Mouse (Mus musculus): ENCODE data around the gene Traf1.

The Traf1 gene

DNA sequence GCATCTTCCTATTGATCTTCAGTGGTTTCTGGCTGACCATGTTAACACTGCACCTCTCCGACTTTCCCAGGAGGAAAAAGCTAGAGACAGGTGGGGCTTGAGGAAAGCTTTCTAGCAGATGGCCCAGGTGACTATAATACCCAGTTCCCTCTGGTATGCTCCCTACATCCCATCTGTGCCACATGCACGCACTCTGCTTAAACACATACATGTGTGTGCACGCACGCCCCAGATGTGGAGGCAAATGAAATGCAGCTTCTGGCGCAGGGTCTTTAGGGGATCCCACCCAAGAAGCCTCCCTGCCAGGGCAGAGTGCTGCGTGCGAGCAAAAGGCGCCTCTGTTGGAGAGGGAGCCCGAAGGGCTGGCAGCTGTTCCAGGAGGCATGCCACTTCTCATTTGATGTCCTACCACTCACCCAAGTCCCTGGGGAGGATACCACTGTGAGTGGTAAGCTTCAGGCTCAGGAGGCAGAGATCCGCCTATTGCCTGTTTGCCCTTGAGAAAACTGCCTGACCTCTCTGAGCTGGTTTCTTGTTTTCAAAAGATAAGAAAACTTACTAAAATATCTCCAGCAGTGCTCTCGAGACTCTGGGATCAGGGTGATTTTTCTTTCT is 20.4 kb downstream of the Traf1 start:
- no peak for DNase-seq (ENCODE audit: low read depth, low spot score)

DNA sequence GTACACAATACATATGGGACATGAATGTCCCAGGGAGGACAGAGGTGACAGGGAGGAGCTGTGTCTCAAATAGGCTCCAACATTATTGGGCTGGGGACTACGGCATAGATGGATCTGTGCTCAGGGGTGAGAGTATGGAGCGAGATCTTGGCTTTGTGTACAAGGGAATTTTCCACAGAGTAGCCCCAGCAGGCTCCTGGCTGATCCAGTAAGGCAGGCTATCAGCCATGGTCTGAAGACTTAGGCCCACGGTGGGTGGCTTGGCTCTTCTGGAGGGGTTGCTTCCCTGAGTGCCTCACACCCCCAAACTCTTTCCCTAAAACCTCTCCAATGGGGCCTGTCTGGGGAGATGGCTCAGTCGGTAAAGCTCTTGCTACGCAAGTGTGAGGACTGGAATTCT is 21.3 kb downstream of the Traf1 start:
- DNase-seq (ENCODE audit: low read depth, low spot score), result no peak

DNA sequence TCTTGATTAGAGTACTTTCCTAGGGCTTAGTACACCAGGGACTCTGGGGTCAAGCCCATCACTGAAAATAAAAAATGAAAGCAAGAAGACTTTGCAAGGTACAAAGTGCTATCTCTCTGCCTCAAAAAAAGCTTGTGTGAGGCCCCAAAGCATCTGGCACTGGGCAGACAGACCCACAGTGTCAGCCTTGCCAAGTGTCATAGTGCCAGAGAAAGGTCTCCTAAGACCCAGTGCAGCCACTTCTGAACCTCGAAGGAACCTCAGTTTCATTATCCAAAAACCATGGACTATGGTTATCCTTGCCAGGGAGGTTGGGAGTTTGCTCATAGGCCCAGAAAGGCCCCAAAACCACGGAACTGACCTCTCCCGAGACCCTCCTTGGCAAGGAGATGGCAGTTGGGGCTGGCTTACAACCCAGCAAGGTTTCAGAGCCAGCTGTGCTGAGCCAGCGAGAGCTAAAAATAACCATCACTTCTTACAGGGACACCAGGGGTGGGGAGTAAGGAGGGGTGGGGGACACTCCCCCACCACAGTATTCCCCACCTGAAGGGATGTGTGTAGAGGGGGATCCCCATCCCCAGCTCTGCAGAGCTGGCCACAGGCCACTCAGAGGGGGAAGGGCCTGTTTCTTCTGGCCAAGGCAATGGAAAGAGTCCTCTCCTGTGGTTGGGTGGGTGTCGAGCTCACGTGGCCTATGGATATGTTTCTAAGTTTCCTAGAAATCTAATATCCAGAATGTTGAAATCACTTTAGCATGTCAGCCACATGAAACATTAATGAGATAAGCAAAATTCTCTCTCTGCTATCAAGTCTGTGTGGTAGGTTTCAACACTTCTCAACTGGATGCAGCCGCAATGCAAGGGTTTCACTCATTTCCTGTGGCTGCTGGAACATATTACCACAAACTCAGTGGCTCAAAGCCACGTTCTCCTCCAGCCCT is 23.0 kb downstream of the Traf1 start:
- DNase-seq (ENCODE audit: low read depth, low spot score), result no peak

GRCm38 (mm10) chr2:34937460-34937859 is 24.1 kb downstream of the Traf1 start:
- no peak for DNase-seq (ENCODE audit: low read depth, low spot score)

DNA sequence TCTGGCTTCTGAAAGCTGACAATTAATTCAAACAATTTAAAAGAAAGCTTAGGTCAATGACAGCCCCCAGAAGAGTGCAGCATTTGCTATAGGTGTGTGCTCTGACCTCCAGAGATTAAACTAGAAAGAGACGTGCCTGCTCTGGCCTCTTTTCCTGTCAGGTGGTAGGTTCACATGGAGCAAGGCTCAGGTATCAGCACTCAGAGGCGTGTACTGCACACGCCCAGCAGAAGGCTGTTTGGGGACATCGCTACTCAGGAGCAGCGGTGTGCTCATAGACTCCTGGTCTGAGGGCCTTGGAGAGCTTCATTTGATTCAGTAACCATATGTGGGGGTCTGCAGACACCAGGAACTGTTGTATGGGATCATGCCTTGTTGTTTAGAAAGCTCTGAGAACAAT is 34.3 kb downstream of the Traf1 start:
- DNase-seq (ENCODE audit: low read depth, low spot score), result no peak

DNA sequence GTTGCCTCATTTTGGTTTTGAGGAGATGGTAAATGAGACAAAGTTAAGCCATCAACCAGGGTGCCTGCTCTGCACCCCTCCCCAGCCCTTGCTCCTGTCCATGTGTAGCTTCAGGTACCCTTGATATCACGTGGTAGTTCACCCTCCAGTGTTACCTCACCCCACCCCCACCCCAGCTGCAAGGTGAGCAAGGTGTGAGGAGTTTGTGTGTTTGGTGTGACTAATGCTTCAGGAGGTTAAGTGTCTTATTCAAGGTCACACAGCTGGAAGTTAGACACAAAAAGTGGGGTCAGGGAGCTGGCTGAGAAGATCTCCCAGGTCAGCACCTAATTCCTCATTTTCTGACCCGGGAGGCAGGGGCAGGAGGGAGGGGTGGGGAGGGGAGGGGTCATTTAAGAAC is 38.8 kb downstream of the Traf1 start:
- DNase-seq (ENCODE audit: low read depth, low spot score), result no peak

GRCm38 (mm10) chr2:34920144-34920543 is 41.4 kb downstream of the Traf1 start:
- no peak for DNase-seq (ENCODE audit: low read depth, low spot score)

GRCm38 (mm10) chr2:34915103-34915502 is 46.5 kb downstream of the Traf1 start:
- DNase-seq (ENCODE audit: low read depth, low spot score), result no peak

- no peak for DNase-seq (ENCODE audit: low read depth, low spot score)
These were observed 46.8 kb downstream of the Traf1 start for GRCm38 (mm10) chr2:34914823-34915082.

- no peak for DNase-seq (ENCODE audit: low read depth, low spot score)
These were observed 47.3 kb downstream of the Traf1 start for GRCm38 (mm10) chr2:34914069-34914822.

DNA sequence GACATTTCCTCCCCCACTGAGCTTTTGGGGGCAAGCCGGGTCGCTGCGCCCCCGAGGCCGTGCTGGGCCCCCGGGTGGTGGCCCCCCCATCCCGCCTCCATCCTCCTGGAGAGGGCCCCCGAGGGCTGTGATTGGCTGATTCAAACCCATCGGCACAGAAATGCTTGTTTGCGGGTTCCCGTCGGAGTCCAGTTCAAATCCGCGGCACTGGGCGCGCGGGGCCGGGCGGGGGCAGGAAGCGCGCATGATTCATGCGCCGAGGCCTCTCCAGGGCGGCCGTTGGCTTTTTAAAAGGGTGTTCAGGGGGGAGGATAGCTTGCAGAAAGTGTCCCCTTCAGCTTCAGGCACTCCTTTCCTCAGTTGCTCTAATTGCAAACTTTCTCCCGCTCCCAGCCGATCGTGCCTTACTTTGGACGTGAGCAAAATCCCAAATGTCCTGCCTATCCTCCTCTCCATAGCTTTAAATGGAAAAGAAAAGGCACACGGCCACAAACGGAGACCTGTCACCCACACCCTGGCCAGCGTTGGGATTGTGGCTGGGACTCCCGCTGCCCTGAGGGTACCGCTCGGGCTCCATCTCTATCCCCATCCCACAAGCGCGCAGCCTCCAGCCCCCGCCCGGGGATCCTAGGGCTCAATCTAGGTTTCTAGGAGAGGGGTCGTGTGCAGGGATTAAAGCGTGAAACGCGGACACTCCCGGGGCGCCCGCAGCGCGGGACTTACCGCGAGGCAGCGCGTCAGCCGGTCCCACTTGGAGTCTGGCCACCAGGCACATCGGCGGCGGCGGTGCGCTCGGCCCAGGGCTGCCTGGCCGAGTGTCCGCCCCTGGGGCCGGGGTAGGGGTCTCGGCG is 48.1 kb downstream of the Traf1 start, which contains the start of gene Phf19:
Phf19 (minus strand) TSS at position 809 of the 851 bp plus-strand sequence.
- DNase-seq (ENCODE audit: low read depth, low spot score), result no peak

- no peak for DNase-seq (ENCODE audit: low read depth, low spot score)
These were observed 49.0 kb downstream of the Traf1 start for GRCm38 (mm10) chr2:34912613-34913012.

GRCm38 (mm10) chr2:34911871-34912270 is 49.7 kb downstream of the Traf1 start:
- no peak for DNase-seq (ENCODE audit: low read depth, low spot score)

DNA sequence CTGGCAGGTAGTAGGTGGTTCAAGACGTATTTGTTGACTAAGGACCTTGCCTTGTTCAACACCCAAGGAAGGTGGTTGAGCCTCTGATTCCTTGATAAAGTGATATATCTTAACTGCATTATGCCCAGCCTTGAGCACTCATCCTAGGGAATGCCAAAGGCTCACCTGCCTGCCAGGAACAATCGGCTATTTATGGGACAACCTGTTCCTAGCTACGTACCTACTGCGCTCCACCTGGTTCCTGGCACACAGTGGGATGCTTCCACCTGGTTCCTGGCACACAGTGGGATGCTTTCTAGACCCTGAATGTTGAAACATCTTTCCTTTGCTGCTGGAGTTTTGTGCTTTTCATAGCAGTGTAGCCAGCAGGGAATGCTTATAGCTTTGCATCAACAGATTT is 51.9 kb downstream of the Traf1 start:
- DNase-seq (ENCODE audit: low read depth, low spot score), result no peak

DNA sequence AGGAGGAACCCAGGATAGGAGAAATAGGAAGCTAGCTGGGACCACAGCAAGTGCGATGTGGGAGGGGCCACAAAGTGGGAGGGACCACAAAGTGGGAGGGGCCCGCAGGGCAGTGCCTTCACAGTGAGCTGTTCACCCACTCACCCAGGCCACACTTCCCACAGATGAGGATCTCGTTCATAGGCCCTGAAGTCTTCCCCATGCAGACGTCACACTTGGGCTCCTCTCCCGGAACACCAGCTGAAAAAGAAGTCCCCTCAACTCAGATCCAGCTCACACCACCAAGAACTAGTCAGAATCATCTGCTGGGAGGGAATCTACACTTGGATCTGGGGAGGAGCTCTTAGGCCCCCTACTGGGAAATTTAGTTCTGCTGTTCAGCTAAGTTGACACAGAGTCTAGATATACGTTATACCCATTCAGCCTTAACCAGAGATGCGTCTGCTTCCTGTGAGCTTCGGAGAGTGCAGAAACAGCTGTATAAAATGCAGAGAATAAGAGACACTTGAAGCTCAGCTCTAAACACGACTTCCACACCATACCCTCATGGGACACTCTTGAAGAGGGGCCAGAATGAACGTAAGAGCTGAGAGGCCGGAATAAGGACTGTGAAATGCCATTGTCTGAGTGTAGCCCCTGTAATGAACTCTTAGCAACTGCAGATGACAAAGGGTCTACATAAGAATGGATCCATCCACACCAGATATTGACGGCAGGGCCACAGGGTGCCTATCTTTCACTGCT is 54.5 kb downstream of the Traf1 start:
- DNase-seq (ENCODE audit: low read depth, low spot score), result no peak

GRCm38 (mm10) chr2:34906426-34906825 is 55.1 kb downstream of the Traf1 start:
- DNase-seq (ENCODE audit: low read depth, low spot score), result no peak

DNA sequence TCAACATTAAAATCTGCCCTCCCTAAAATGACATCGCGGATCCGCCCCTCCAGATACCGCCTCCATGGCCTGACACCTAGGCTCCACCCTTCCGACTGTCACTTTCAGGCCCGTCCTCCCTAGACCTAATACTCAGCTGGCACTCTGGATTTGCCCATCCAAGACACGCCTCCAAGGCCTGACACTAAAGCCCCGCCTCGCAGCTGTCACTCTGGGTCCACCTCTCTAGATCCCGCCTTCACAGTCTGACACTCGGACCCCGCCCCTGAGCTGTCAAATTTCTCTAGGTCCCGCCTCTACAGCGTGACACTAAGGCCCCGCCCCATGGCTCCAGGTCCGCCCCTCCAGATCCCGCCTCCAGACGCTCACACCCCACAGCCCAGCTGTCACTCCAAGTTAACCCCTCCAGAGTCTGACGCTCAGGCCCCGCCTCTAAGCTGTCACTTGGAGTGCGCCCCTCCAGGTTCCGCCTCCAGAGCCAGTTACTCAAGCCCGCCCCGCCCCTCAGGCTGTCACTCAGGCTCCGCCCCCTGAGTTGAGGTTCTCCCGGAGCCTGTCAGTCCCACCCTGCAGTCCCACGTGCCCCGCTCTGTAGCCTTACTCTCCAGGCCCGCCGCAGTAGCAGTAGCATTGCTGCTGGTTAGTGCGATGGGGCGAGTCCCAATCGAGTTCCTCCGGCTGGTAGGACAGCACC is 56.6 kb downstream of the Traf1 start:
- peak; percentile 98 for DNase-seq (ENCODE audit: low read depth, low spot score)

DNA sequence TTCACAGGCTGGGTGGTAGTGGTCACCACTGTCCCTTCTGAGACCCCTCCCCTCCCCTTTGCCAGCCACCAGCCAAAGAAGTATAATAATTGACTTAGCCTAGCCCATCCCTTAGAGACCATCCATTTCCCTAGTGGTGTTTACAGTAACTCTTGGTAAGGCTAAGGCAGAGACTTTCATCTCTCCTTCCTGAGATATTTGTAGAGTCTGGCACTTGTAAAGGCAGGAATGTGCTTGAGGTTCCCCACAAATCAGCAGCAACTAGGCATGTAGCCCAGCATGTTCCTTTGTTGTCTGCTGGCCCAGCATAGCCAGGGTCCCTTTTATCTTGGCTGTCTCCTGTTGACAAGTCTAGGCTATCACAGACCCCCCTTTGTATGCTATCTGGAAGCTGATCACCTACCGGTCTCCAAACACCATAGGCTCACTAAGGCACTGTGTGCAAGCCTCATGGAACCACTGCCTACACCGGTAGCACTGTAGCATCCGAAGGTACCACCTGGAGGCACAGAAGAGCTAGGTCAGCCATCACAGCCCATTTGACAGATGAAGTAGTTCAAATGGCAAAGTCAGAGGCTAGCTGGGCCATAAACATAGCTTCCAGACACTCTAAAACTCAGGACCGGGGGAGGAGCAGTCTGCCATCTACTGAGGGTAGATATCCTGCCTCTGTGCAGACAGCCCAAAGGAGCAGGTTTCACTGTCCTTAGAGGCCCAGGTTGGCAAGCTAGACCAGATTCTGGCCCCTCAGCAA is 57.7 kb downstream of the Traf1 start:
- no peak for DNase-seq (ENCODE audit: low read depth, low spot score)

GRCm38 (mm10) chr2:34903191-34903590 is 58.4 kb downstream of the Traf1 start:
- no peak for DNase-seq (ENCODE audit: low read depth, low spot score)

- no peak for DNase-seq (ENCODE audit: low read depth, low spot score)
These were observed 58.8 kb downstream of the Traf1 start for GRCm38 (mm10) chr2:34902731-34903130.
